Mouse (Mus musculus): ENCODE data around the gene Sephs2. TPM values are rescaled to one million over a fixed set of nuclear protein-coding genes. Genes with fewer than 3 reads are reported as not detected.
A peak's percentile ranks its signal among the peaks of the same experiment; 100 is the strongest.

Gene Sephs2
- total and polyA plus RNA-seq, 2 experiments from 2014 or later: 83.2 to 83.9 TPM

DNA sequence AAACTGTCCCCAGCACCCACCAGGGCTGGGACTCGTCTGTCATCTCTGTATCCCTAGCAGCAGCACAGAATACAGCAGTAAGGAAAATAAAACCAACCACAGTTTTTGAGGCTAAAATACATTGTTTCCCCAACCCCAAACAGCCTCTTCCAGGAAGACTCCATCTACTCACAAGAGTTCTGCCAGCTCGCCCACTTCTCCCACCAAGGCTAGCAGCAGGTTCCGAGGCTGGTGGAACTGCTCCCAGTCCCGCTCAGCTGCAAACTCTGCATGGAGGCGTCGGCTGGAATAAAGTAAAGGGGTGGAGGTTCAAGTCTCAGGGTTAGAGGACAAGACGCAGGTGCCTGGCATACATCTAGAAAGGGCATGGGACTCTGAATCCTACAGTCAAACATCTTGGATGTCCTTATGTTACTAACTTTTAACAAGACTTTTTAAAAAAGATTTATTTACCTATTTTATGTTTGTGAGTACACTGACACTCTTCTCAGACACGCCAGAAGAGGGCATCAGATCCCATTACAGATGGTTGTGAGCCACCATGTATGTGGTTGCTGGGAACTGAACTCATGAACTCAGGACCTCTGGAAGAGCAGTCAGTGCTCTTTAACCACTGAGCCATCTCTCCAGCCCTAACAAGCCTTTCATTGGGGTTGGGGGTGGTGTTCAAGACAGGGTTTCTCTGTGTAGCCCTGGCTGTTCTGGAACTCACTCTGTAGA is 14.5 kb downstream of the Sephs2 start:
- Histone ChIP-seq H3K27me3 (ENCODE audit: insufficient read depth, low read length) (no peaks in the 10 kb centered on the region), H3K9me3 (ENCODE audit: low read length) (no peaks in the 10 kb centered on the region), H3K4me1 (ENCODE audit: insufficient read depth, low read length) (no peaks in the 10 kb centered on the region), H3K4me2 (ENCODE audit: low read depth, low read length) (peak overlapping the region; percentile 59), H3K9ac (replicated peaks; ENCODE audit: low read length) (peak overlapping the region; percentile 1; the same call in 1 of the 2 replicates), H3K27ac (no peak overlapping the region), H3K4me3 (ENCODE audit: low read length) (no peak overlapping the region), H3K36me3 (ENCODE audit: insufficient read depth, low read length) (no peaks in the 10 kb centered on the region)
- ATAC-seq (no peak), DNase-seq (ENCODE audit: low spot score) (no peak)
- no peak; the same call in 1 of the 2 replicates for TF ChIP-seq CTCF (IDR thresholded peaks at IDR 0.05; ENCODE audit: low read depth)
- WGBS: 69% methylated on average over 8 of the region's 8 CpGs

DNA sequence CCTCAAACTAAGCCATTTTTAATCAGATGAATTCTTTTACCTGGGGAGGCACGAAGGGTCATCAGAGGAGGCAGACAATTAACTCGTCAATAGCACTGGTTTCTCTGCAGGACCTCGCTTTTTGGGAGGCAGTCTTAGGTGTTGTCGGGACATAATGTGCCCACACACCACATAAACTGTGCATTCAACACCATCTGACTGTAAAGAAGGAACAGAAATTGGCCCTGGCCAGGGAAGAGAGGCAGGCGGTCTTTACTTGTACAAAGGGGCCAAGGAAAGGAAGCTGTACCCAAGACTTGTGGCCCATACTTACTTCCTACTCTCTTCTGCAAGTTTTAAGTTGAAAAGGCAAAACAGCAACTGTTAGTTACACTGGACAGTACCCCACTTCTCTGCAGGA is 17.3 kb downstream of the Sephs2 start:
- DNase-seq (ENCODE audit: low spot score) (no peak), ATAC-seq (no peak)
- no peak overlapping the region for H3K27ac ChIP-seq
- H3K9ac ChIP-seq (replicated peaks; ENCODE audit: low read length): no peak overlapping the region
- H3K36me3 ChIP-seq (ENCODE audit: insufficient read depth, low read length): no peaks in the 10 kb centered on the region
- TF ChIP-seq CTCF (IDR thresholded peaks at IDR 0.05; ENCODE audit: low read depth): no peak
- no peaks in the 10 kb centered on the region for H3K27me3 ChIP-seq (ENCODE audit: insufficient read depth, low read length)
- H3K4me2 ChIP-seq (ENCODE audit: low read depth, low read length): no peak overlapping the region
- 89% methylated on average over 5 of the region's 5 CpGs for WGBS
- H3K4me1 ChIP-seq (ENCODE audit: insufficient read depth, low read length): no peaks in the 10 kb centered on the region
- no peaks in the 10 kb centered on the region for H3K9me3 ChIP-seq (ENCODE audit: low read length)
- no peak overlapping the region for H3K4me3 ChIP-seq (ENCODE audit: low read length)

DNA sequence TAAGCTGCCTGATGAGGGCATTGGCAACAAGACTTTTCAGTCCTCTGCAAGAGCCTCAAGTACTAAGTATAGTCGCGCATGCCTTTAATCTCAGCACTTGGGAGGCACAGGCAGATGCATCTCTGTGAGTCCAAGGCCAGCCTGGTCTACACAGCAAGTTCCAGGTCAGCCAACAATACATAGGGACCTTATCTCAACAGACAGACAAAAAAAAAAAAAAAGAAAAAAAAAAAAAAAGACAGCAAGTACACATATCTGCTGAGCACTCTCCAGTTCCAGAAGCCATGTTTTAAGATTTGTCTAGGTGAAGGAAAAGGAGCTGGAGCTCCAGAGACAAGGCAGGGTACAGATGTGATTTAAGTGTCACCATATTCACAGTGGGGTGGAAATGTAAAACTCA is 17.9 kb downstream of the Sephs2 start:
- Histone ChIP-seq H3K9me3 (ENCODE audit: low read length) (no peaks in the 10 kb centered on the region), H3K9ac (replicated peaks; ENCODE audit: low read length) (no peak overlapping the region), H3K27ac (no peak overlapping the region), H3K36me3 (ENCODE audit: insufficient read depth, low read length) (no peaks in the 10 kb centered on the region), H3K4me3 (ENCODE audit: low read length) (no peak overlapping the region), H3K4me1 (ENCODE audit: insufficient read depth, low read length) (no peaks in the 10 kb centered on the region), H3K4me2 (ENCODE audit: low read depth, low read length) (no peak overlapping the region), H3K27me3 (ENCODE audit: insufficient read depth, low read length) (no peaks in the 10 kb centered on the region)
- no peak for ATAC-seq
- 90% methylated on average over 2 of the region's 2 CpGs for WGBS
- no peak for DNase-seq (ENCODE audit: low spot score)
- TF ChIP-seq CTCF (IDR thresholded peaks at IDR 0.05; ENCODE audit: low read depth): no peak

DNA sequence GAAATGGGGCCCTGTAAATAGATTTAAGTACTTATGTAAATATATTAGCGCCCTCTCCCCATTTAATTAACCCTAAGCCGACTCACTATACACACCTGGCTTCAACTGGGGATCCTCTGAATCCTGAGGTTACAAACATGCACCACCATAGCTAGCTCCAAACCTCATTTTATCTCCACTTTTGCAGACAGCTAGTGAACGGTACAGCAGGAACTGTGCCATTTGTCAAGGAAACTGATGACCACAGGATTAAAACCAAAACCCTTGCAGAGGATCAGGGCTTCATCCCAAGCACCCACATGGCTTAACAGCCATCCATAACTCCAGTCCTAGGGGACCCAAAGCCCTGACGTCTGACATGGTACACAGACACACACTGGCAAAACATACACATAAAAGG is 18.8 kb downstream of the Sephs2 start:
- H3K4me3 ChIP-seq (ENCODE audit: low read length): peak overlapping the region; percentile 55
- H3K27ac ChIP-seq: peak overlapping the region; percentile 97
- H3K27me3 ChIP-seq (ENCODE audit: insufficient read depth, low read length): no peaks in the 10 kb centered on the region
- H3K4me2 ChIP-seq (ENCODE audit: low read depth, low read length): peak overlapping the region; percentile 75
- DNase-seq (ENCODE audit: low spot score) (no peak), ATAC-seq (no peak)
- no peaks in the 10 kb centered on the region for H3K9me3 ChIP-seq (ENCODE audit: low read length)
- WGBS: 33% methylated on average over 4 of the region's 4 CpGs
- no peaks in the 10 kb centered on the region for H3K4me1 ChIP-seq (ENCODE audit: insufficient read depth, low read length)
- H3K36me3 ChIP-seq (ENCODE audit: insufficient read depth, low read length): 0 out of 2 replicates have a peak, but pooled peaks cover 1% of the 10 kb centered on the region
- peak overlapping the region; percentile 68 for H3K9ac ChIP-seq (replicated peaks; ENCODE audit: low read length)
- no peak for TF ChIP-seq CTCF (IDR thresholded peaks at IDR 0.05; ENCODE audit: low read depth)

DNA sequence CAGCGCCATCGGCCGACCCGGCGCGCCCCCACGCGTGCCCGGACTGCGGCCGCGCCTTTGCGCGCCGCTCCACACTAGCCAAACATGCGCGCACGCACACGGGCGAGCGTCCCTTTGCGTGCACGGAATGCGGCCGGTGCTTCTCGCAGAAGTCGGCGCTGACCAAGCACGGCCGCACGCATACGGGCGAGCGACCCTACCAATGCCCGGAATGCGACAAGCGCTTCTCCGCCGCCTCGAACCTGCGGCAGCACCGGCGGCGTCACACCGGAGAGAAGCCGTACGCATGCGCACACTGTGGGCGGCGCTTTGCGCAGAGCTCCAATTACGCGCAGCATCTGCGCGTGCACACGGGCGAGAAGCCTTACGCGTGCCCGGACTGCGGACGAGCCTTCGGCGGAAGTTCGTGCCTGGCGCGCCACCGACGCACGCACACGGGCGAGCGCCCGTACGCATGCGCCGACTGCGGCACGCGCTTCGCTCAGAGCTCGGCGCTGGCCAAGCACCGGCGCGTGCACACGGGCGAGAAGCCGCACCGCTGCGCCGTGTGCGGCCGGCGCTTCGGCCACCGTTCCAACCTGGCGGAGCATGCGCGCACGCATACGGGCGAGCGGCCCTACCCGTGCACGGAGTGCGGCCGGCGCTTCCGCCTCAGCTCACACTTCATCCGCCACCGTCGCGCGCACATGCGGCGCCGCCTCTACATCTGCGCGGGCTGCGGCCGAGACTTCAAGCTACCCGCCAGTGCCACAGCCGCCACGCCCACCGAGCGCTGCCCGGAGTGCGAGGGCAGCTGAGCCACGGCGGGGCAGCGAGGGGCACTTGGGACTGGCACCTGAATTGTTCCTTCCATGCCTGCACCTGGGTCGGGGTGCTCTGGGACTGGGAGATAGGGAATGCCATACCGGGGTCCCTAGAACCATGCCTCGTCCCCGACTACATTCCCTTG is 19.8 kb downstream of the Sephs2 start:
- Histone ChIP-seq H3K4me1 (ENCODE audit: insufficient read depth, low read length) (no peaks in the 10 kb centered on the region), H3K9ac (replicated peaks; ENCODE audit: low read length) (peak overlapping the region; percentile 68), H3K9me3 (ENCODE audit: low read length) (no peaks in the 10 kb centered on the region), H3K36me3 (ENCODE audit: insufficient read depth, low read length) (0 out of 2 replicates have a peak, but pooled peaks cover 4% of the 10 kb centered on the region), H3K27me3 (ENCODE audit: insufficient read depth, low read length) (no peaks in the 10 kb centered on the region), H3K4me3 (ENCODE audit: low read length) (peak overlapping the region; percentile 55), H3K4me2 (ENCODE audit: low read depth, low read length) (peak overlapping the region; percentile 75), H3K27ac (peak overlapping the region; percentile 97)
- no peak for TF ChIP-seq CTCF (IDR thresholded peaks at IDR 0.05; ENCODE audit: low read depth)
- WGBS: under 1% methylated on average over 136 of the region's 136 CpGs
- DNase-seq (ENCODE audit: low spot score): peak; percentile 100
- peak; percentile 95 for ATAC-seq

DNA sequence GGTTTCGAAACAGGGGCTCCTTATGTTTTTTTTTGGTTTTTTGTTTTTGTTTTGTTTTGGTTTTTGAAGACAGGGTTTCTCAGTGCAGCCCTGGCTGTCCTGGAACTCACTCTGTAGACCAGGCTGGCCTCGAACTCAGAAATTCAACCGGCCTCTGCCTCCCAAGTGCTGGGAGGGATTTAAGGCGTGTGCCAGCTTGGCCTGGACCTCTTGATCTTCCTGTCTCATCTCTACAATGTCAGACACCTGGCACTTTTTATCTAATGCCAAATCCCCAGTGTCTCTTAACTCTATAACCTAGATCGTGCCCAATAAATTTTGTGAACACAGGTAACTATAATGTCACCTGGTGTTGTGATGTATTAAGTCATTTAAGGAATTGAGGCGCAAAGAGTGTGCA is 20.5 kb downstream of the Sephs2 start:
- WGBS: 75% methylated on average over 6 of the region's 6 CpGs
- peak overlapping the region; percentile 75 for H3K4me2 ChIP-seq (ENCODE audit: low read depth, low read length)

More for the DNA sequence above, 20.5 kb downstream of the Sephs2 start:
- no peaks in the 10 kb centered on the region for H3K4me1 ChIP-seq (ENCODE audit: insufficient read depth, low read length)
- ATAC-seq (no peak), DNase-seq (ENCODE audit: low spot score) (no peak)
- TF ChIP-seq CTCF (IDR thresholded peaks at IDR 0.05; ENCODE audit: low read depth): no peak
- H3K9ac ChIP-seq (replicated peaks; ENCODE audit: low read length): peak overlapping the region; percentile 68
- peak overlapping the region; percentile 97 for H3K27ac ChIP-seq
- H3K4me3 ChIP-seq (ENCODE audit: low read length): peak overlapping the region; percentile 55
- H3K36me3 ChIP-seq (ENCODE audit: insufficient read depth, low read length): 0 out of 2 replicates have a peak, but pooled peaks cover 4% of the 10 kb centered on the region
- no peaks in the 10 kb centered on the region for H3K9me3 ChIP-seq (ENCODE audit: low read length)
- H3K27me3 ChIP-seq (ENCODE audit: insufficient read depth, low read length): no peaks in the 10 kb centered on the region

Data from hindbrain, postnatal 0 days (tissue).